Mouse (Mus musculus): ENCODE data around the gene Elovl4. TPM values are rescaled to one million over a fixed set of nuclear protein-coding genes. Genes with fewer than 3 reads are reported as not detected.

Elovl4 gene
- polyA plus RNA-seq, 1 experiment, result 2.2 TPM

DNA sequence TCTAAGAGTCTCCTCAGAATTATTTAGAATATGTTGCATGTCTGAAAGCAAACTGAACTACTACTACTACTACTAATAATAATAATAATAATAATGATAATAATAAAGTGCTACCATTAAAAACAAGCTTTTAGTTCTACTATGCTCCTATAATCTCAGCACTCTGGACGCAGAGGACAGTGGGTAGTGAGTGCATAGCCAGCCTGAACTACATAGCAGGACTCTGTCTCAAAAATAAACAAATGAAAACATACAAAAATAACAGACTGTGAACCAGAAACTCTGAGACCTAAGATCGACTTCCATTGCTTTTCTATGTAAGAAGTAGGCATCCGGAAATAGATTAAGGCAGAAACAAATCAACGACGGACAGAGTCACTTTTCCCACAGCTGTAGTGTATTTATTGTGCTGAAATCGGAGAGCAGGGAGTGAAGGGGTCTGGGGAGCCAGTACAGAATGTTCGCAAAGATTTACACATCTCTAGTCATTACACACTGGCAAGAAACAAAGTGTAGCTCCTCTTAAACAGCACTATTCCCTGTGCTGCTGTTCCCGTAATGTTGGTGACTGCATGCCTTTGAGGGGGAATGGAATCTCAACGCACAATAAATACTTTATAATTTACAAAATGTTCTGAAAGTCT, 27.6 kb downstream of the Elovl4 start:
- no peaks in the 10 kb centered on the region for H3K4me1 ChIP-seq (ENCODE audit: control insufficient read depth, insufficient read depth, low read length)

DNA sequence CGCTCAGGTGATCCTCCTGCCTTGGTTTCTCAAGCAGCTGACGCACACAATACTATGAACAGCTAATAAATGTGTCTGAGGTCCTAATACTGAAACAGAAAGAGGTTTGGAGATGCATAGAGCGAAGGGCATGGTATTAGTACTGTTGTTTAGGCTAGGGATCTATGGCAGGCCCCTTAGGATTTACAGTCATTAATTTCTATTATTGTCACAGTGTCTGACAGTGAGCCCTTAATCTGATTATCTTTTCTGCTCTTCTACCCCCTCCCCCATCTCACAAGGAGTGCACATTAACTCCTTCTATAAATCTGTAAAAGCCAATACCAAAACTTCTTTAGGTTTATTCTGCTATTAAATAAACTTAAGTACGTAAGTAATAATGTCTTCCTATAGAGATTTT, 44.8 kb downstream of the Elovl4 start:
- WGBS, result 86% methylated on average over 4 of the region's 4 CpGs
- Histone ChIP-seq H3K4me3 (replicated peaks; ENCODE audit: control insufficient read depth, low read depth, low read length) (no peak overlapping the region), H3K4me1 (ENCODE audit: control insufficient read depth, insufficient read depth, low read length) (no peaks in the 10 kb centered on the region), H3K27ac (ENCODE audit: control insufficient read depth, insufficient read depth, low read depth, low read length, poor library complexity) (no peak overlapping the region)
- TF ChIP-seq POLR2A (IDR thresholded peaks at IDR 0.05; ENCODE audit: borderline replicate concordance, control insufficient read depth, low read depth, low read length) (no peak), CTCF (IDR thresholded peaks at IDR 0.05; ENCODE audit: control insufficient read depth, insufficient read depth, low read length) (no peak)

More for the DNA sequence above, 27.6 kb downstream of the Elovl4 start:
- H3K4me3 ChIP-seq (replicated peaks; ENCODE audit: control insufficient read depth, low read depth, low read length), result no peak overlapping the region
- 77% methylated on average over 9 of the region's 9 CpGs for WGBS
- TF ChIP-seq POLR2A (IDR thresholded peaks at IDR 0.05; ENCODE audit: borderline replicate concordance, control insufficient read depth, low read depth, low read length), result no peak
- no peak for TF ChIP-seq CTCF (IDR thresholded peaks at IDR 0.05; ENCODE audit: control insufficient read depth, insufficient read depth, low read length)
- H3K27ac ChIP-seq (ENCODE audit: control insufficient read depth, insufficient read depth, low read depth, low read length, poor library complexity), result no peak overlapping the region

DNA sequence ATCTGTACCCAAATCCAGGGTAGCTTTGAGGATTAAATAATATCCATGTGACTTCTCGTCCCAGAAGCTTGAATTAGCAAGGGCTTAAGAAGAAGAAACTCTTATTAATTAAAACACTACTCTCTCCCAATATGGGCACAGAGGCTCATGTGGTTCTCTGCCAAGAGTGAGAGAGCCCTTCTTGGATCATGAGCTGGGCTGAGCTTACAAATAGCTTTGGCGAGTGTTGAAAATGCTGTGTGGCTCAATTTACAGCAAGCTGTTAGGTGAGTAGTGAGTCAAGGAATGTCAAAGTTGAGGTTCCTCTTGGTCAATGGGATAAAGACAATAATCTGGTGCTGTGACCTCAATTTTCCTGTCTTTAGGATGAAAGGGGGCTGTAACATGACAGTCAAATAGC, 74.2 kb downstream of the Elovl4 start:
- 79% methylated on average over 2 of the region's 2 CpGs for WGBS

DNA sequence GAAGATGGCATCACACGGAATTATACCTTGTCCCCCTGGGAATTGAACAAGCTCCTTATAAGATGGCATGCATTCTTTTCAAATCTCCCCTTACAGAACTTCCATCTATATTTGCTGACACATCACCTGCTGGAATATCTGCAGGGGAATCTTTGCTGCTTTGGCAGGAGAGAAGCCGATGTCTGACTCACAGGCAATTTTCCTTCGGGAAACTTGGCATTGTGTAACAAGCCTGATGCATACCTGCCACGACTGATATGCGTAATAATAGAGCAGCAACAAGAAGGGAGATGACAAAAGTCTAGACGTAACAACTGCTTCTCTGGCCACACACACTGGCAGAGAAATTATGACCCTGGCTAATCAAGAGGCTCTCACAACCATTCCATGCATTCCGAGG, 75.2 kb downstream of the Elovl4 start:
- 76% methylated on average over 7 of the region's 7 CpGs for WGBS
- TF ChIP-seq POLR2A (IDR thresholded peaks at IDR 0.05; ENCODE audit: borderline replicate concordance, control insufficient read depth, low read depth, low read length) (no peak), CTCF (IDR thresholded peaks at IDR 0.05; ENCODE audit: control insufficient read depth, insufficient read depth, low read length) (no peak)

More for the DNA sequence above, 74.2 kb downstream of the Elovl4 start:
- no peaks in the 10 kb centered on the region; the same call in 1 of the 2 replicates for H3K4me1 ChIP-seq (ENCODE audit: control insufficient read depth, insufficient read depth, low read length)
- H3K4me3 ChIP-seq (replicated peaks; ENCODE audit: control insufficient read depth, low read depth, low read length), result no peak overlapping the region
- no peak overlapping the region for H3K27ac ChIP-seq (ENCODE audit: control insufficient read depth, insufficient read depth, low read depth, low read length, poor library complexity)
- TF ChIP-seq CTCF (IDR thresholded peaks at IDR 0.05; ENCODE audit: control insufficient read depth, insufficient read depth, low read length) (no peak), POLR2A (IDR thresholded peaks at IDR 0.05; ENCODE audit: borderline replicate concordance, control insufficient read depth, low read depth, low read length) (no peak)

More for the DNA sequence above, 75.2 kb downstream of the Elovl4 start:
- no peaks in the 10 kb centered on the region; the same call in 1 of the 2 replicates for H3K4me1 ChIP-seq (ENCODE audit: control insufficient read depth, insufficient read depth, low read length)
- H3K27ac ChIP-seq (ENCODE audit: control insufficient read depth, insufficient read depth, low read depth, low read length, poor library complexity), result no peak overlapping the region
- H3K4me3 ChIP-seq (replicated peaks; ENCODE audit: control insufficient read depth, low read depth, low read length), result no peak overlapping the region

Other genes with a start within 250 kb of the Elovl4 start
- 9.7 and 13.5 TPM in 2 replicates for gene Ttk, start 28.4 kb upstream of the Elovl4 start, polyA plus RNA-seq (2011; ENCODE audit: insufficient read depth, insufficient read length, low replicate concordance, missing spikeins)
- 12.2 and 47.4 TPM in 2 replicates for gene Bckdhb, start 118.9 kb upstream of the Elovl4 start, polyA plus RNA-seq (2011; ENCODE audit: insufficient read depth, insufficient read length, low replicate concordance, missing spikeins)

Data from bone marrow, adult 2 months (tissue).